Mouse (Mus musculus): ENCODE data around the gene Loxl1.
"Not testable (repeated sequence)": the region's sequence is repeated elsewhere in the genome, so short reads cannot be mapped to it uniquely, and the experiment has no call there.

- TF ChIP-seq CTCF (IDR thresholded peaks at IDR 0.05; ENCODE audit: control insufficient read depth, insufficient read depth, insufficient read length); MYOG (IDR thresholded peaks at IDR 0.05; ENCODE audit: control insufficient read depth, extremely low read depth, insufficient read length): not testable (repeated sequence)
Measured at GRCm38 (mm10) chr9:58250730-58251129, 62.3 kb downstream of the Loxl1 start.
